Mouse (Mus musculus) forebrain, postnatal 0 days (tissue): ENCODE results near the gene Agap2. TPM values are rescaled to one million over a fixed set of nuclear protein-coding genes. Genes with fewer than 3 reads are reported as not detected.

Experiments
- ATAC-seq: fragments of 200-750 bp; cut with Nextera tagmentation; 2 replicates; pipeline ENCODE4 v1.8.0; 2017; ENCODE audit warnings: mild to moderate bottlenecking, moderate library complexity
- DNase-seq: peaks from one replicate; pipeline ENCODE4 v3.0.0-alpha.2; 2015
- H3K27ac ChIP-seq: fragments of 300-500 bp; sonication (generic); 2 replicates; pipeline ENCODE4 v1.5.1; 2014; ENCODE audit warnings: low read depth, mild to moderate bottlenecking, antibody characterized with exemption, low read length, moderate library complexity, mixed read lengths
- H3K27me3 ChIP-seq: fragments of 300-500 bp; sonication (generic); 2 replicates; pipeline ENCODE4 v1.6.1; 2014; ENCODE audit warnings: mild to moderate bottlenecking, low read length, mixed read lengths; ENCODE audit not compliant: insufficient read depth
- H3K36me3 ChIP-seq: fragments of 300-500 bp; sonication (generic); 2 replicates; pipeline ENCODE4 v1.6.1; 2014; ENCODE audit warnings: mild to moderate bottlenecking, moderate library complexity; ENCODE audit not compliant: insufficient read depth
- H3K4me1 ChIP-seq: fragments of 300-500 bp; sonication (generic); 2 replicates; pipeline ENCODE4 v1.6.1; 2014; ENCODE audit warnings: antibody characterized with exemption; ENCODE audit not compliant: insufficient read depth
- H3K4me2 ChIP-seq: fragments of 300-500 bp; sonication (generic); 2 replicates; pipeline ENCODE4 v1.6.1; 2014; ENCODE audit warnings: low read depth, mild to moderate bottlenecking, moderate library complexity
- H3K4me3 ChIP-seq: fragments of 300-500 bp; sonication (generic); 2 replicates; pipeline ENCODE4 v1.5.1; 2014; ENCODE audit warnings: low read depth, low read length, mixed read lengths
- H3K9ac ChIP-seq: fragments of 300-500 bp; sonication (generic); 2 replicates; pipeline ENCODE4 v1.6.1; 2014; ENCODE audit warnings: mild to moderate bottlenecking
- H3K9me3 ChIP-seq: fragments of 300-500 bp; sonication (generic); 2 replicates; pipeline ENCODE4 v1.6.1; 2016; ENCODE audit warnings: low read length
- CTCF ChIP-seq: sonication (generic); IDR thresholded peaks from 2 replicates; pipeline ENCODE4 v1.5.1; 2016; ENCODE audit warnings: antibody characterized with exemption, control low read depth, low read depth
- WGBS: fragments of 180-500 bp; shearing (Covaris S2); extraction: QIAGEN DNeasy Blood & Tissue Kit; methylation state at CpG from one replicate; pipeline ENCODE4 v1.1.7; 2014; 5-methylcytosine and 5-hydroxymethylcytosine counted together
- polyA plus RNA-seq: library from polyadenylated mRNA; unstranded; fragments of >200 nt; fragmentation: Nextera tagmentation; extraction: Ambion mirVana; gene quantifications from 2 replicates; pipeline ENCODE4 v1.2.1, GENCODE M21; 2015
- total RNA-seq: library from RNA; depleted of rRNA; stranded (reverse); fragments of >200 nt; gene quantifications from 2 replicates; pipeline ENCODE4 v1.2.3, GENCODE M21; 2014

Gene Agap2
- total and polyA plus RNA-seq, 2 experiments from 2014 or later, result 4.6 to 258 TPM

GRCm38 (mm10) chr10:127101151-127101550 is 26.1 kb downstream of the Agap2 start:
- no peak overlapping the region for H3K27ac ChIP-seq
- H3K4me3 ChIP-seq, result no peak overlapping the region

GRCm38 (mm10) chr10:127103631-127104030 is 28.5 kb downstream of the Agap2 start:
- no peak overlapping the region for H3K9ac ChIP-seq
- H3K4me1 ChIP-seq, result no peaks in the 10 kb centered on the region
- H3K36me3 ChIP-seq, result peaks cover 38% of the 10 kb centered on the region
- no peak overlapping the region for H3K4me2 ChIP-seq
- no peak for TF ChIP-seq CTCF
- no peak for DNase-seq
- ATAC-seq, result no peak
- 83% methylated on average over 7 of the region's 7 CpGs for WGBS
- no peaks in the 10 kb centered on the region for H3K9me3 ChIP-seq
- H3K27ac ChIP-seq, result no peak overlapping the region
- no peaks in the 10 kb centered on the region for H3K27me3 ChIP-seq
- H3K4me3 ChIP-seq, result no peak overlapping the region

More at GRCm38 (mm10) chr10:127101151-127101550, 26.1 kb downstream of the Agap2 start:
- H3K9me3 ChIP-seq, result no peaks in the 10 kb centered on the region
- H3K4me2 ChIP-seq, result no peak overlapping the region
- DNase-seq (no peak), ATAC-seq (no peak)
- no peak overlapping the region for H3K9ac ChIP-seq
- H3K4me1 ChIP-seq, result no peaks in the 10 kb centered on the region
- H3K27me3 ChIP-seq, result no peaks in the 10 kb centered on the region
- peaks cover 48% of the 10 kb centered on the region for H3K36me3 ChIP-seq
- WGBS, result 89% methylated on average over 6 of the region's 6 CpGs
- TF ChIP-seq CTCF, result no peak

DNA sequence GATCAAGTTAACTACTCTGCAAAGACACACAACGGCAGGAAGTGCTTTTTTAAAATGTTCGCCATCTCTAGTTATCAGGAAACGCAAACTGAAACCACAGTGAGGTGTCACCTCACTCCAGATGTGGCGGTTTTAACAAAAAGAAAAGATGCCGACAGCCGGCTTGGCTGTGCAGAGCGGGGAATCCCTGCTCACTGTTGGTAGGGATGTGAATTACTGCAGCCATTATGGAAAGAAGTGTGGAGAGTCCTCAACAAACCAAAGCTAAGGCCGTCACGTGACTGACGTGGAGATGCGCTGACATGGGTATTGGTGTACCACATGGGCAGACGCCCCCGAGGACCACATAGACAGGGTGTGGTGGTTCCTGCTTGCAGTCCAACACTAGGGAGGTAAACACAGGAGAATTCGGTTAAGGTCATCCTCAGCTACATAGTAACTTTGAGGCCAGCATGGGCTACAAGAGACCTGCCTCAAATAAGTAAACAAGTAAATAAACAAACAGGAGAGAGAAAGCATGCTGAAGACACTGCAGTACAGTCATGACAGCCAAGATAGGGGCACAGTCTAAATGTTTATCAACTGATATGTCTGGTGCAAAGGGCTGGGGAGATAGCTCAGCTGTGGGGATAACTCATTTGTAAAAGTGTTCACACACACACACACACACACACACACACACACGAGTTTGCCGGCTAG is 32.6 kb downstream of the Agap2 start:
- TF ChIP-seq CTCF, result no peak
- Histone ChIP-seq H3K36me3 (peaks cover 21% of the 10 kb centered on the region), H3K4me2 (no peak overlapping the region), H3K27me3 (no peaks in the 10 kb centered on the region), H3K4me3 (no peak overlapping the region), H3K9ac (no peak overlapping the region), H3K9me3 (no peaks in the 10 kb centered on the region), H3K27ac (no peak overlapping the region), H3K4me1 (no peaks in the 10 kb centered on the region)
- no peak for ATAC-seq
- 90% methylated on average over 16 of the region's 16 CpGs for WGBS
- no peak for DNase-seq

DNA sequence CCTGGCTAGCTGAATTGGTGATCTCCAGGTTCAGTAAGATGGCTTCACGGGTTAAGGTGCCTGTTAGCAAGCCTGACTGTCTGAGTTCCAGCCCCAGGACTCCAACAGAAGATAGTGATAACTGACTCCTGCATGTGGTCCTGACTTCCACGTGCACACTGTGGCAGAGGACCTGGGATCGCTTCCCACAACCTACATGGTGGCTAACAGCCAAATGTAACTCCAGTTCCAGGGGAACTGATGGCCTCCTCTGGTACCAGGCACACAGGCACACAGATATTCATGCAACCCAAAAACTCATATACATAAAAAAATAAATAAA is 33.1 kb downstream of the Agap2 start:
- peaks cover 26% of the 10 kb centered on the region for H3K36me3 ChIP-seq
- ATAC-seq, result no peak
- H3K27ac ChIP-seq, result no peak overlapping the region
- H3K4me3 ChIP-seq, result no peak overlapping the region
- DNase-seq, result no peak
- H3K4me2 ChIP-seq, result no peak overlapping the region
- TF ChIP-seq CTCF, result no peak
- no peaks in the 10 kb centered on the region for H3K9me3 ChIP-seq
- H3K4me1 ChIP-seq, result no peaks in the 10 kb centered on the region
- H3K9ac ChIP-seq, result no peak overlapping the region
- WGBS, result 74% methylated on average over 3 of the region's 3 CpGs
- H3K27me3 ChIP-seq, result no peaks in the 10 kb centered on the region

- no peaks in the 10 kb centered on the region for H3K9me3 ChIP-seq
- H3K4me1 ChIP-seq, result no peaks in the 10 kb centered on the region
- H3K4me2 ChIP-seq, result no peak overlapping the region
- H3K4me3 ChIP-seq, result no peak overlapping the region
- 90% methylated on average over 15 of the region's 15 CpGs for WGBS
- ATAC-seq, result no peak
- DNase-seq, result no peak
- no peak overlapping the region for H3K27ac ChIP-seq
- H3K36me3 ChIP-seq, result peaks cover 34% of the 10 kb centered on the region
- peak; percentile 51 for TF ChIP-seq CTCF
- no peaks in the 10 kb centered on the region for H3K27me3 ChIP-seq
- H3K9ac ChIP-seq, result no peak overlapping the region
Measured at GRCm38 (mm10) chr10:127111001-127111887, 36.2 kb downstream of the Agap2 start.

DNA sequence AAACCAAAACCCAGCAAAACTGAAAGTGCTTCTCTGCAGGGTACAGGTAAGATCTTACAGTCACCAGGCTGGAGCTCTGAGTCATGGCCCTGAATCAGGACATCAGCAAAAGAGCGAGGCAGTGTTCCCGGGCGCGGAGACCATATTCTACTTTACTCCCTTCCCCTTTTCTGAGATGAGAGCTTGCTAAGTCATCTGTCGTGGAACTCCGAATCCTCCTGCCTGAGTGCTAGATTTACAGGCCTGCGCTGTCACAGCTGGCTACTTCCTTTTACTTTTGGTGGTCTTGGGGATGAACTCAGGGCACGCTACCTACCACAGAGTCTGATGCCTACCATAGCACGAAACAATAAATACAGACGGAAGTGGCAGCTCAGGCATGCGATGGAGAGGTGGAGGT is 39.3 kb downstream of the Agap2 start:
- no peak overlapping the region for H3K4me2 ChIP-seq
- 93% methylated on average over 11 of the region's 11 CpGs for WGBS
- no peak for ATAC-seq

DNA sequence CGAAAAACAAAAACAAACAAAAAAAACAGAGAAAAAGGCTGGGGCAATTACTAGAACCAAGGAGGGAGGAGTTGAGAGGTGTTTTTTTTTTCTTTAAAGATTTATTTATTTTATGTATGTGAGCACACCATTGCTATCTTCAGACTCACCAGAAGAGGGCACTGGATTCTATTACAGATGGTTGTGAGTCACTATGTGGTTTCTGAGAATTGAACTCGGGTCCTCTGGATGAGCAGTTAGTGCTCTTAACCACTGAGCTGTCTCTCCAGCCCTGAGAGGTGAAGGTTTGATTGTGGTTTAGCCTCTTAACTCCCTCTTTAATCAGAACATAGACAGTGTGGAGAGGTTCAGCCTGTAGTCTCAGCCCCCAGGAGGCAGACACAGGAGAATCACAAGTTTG is 40.0 kb downstream of the Agap2 start:
- H3K4me2 ChIP-seq, result no peak overlapping the region
- ATAC-seq (no peak), DNase-seq (no peak)
- WGBS, result 92% methylated on average over 2 of the region's 2 CpGs
- H3K36me3 ChIP-seq, result peaks cover 48% of the 10 kb centered on the region
- no peak overlapping the region for H3K9ac ChIP-seq
- no peak overlapping the region for H3K4me3 ChIP-seq
- H3K4me1 ChIP-seq, result peaks cover 4% of the 10 kb centered on the region; the same call in 1 of the 2 replicates
- H3K27me3 ChIP-seq, result no peaks in the 10 kb centered on the region
- peak; percentile 47 for TF ChIP-seq CTCF
- H3K27ac ChIP-seq, result no peak overlapping the region
- H3K9me3 ChIP-seq, result no peaks in the 10 kb centered on the region

More for the DNA sequence above, 39.3 kb downstream of the Agap2 start:
- TF ChIP-seq CTCF, result no peak
- Histone ChIP-seq H3K9me3 (no peaks in the 10 kb centered on the region), H3K27me3 (no peaks in the 10 kb centered on the region), H3K36me3 (peaks cover 48% of the 10 kb centered on the region), H3K4me3 (no peak overlapping the region), H3K9ac (no peak overlapping the region), H3K4me1 (no peaks in the 10 kb centered on the region), H3K27ac (no peak overlapping the region)
- no peak for DNase-seq
